Mouse (Mus musculus) thymus, postnatal 25 days (tissue): ENCODE data around the gene Pcdh8.

Experiments used
- DNase-seq: peaks from one replicate; pipeline ENCODE4 v3.0.0; 2022

Gene Pcdh8

DNA sequence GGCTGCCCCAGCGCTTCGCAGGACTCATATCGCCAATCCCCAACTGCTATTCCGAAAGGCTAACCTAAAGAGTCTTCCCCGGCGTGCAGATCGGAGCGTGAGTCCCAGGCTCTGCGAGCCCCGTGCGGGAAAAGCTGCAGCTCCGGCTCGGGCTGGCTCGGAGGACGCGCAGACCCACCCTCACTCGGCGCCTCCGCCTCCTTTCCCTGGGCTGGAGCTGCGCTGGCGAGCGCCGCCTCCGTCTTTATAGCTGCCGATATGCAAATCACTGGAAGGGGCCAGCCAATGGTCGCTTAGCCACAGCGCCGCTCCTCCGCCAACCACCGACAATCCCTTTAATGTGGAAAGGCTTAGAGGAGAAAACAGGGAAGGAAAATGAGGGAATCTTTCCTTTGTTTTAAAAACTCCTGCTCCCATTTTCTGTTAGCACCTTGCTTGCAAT lies at the start of gene Pcdh8:
TSS of gene Pcdh8 (minus strand) at position 219 of the 442 bp plus-strand sequence.
- peak; percentile 50 for DNase-seq

DNA sequence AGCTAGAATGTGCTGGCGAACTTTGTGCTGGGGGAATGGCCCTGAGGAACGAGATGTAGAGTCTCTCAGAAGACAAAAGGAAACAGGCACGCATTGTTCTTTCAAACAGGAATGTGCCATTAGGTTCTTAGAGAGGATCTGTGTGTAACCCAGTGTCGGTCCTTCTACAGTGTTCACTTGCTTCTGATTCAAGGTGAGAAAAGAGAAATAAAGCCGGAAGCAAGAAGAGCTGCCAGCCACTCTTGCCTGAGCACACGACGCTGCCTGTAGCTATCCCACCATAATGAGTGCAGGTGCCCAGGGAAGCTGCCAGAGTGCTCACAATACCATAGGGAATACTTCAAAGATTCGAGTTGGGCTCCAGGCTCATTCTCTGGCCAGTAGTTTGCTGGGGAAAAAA lies 43.6 kb upstream of the Pcdh8 start:
- DNase-seq = no peak

DNA sequence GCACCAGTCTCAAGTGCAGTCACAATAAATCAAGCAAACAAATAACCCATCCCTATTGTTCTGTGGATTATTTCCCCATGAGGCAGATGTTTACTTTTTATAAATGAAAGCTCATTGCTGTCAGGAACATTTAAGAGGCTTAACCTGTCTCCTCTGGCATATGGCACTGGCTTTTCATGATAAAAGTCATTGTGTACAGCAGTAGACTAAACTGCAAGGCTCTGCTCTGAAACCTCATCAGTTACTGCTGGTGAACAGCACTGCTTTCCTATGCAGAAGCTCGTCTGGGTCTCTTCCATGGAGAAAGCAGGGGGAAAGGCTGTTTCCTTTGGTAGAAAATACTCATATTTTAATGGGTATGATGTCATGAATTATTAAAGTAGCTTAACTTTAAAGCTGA lies 43.0 kb upstream of the Pcdh8 start:
- no peak for DNase-seq

DNA sequence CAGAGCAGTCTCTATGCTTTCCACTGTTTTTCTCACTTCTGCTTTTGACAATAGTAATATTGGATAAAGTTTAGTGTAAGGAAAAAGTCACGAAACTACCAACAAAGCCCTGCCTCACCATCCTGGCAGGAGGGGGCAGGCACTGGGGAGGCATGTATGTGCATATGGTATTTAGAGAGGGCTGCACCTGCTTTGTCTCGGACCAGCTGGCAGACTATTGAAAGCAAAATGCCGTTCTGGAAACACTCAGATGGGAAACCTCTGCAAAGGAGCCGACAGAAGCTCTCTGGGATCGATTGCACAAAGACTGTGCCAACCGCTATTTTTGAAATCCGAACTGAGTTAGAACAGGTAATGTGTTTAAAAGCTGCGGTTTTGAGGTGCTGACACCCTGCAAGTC lies 22.1 kb upstream of the Pcdh8 start:
- DNase-seq = no peak

DNA sequence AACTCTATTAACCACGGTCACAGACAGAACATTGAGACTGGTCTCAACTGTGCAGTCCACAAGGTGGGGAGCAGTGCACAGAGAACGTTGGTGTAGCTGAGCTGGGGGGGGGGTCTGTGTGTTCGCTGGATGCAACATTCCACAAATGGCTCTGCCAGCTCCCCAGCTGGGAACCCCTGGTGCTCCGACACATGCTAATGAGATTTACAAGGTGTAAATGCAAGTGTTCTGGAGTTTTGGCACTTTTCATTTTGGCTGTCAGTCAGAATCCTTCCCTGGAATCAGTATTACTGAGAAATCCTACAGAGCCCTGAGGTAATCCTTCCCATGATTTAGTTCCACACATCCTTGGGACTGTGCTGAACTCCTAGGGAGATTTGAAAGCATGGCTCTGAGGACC lies 18.4 kb upstream of the Pcdh8 start:
- no peak for DNase-seq

DNA sequence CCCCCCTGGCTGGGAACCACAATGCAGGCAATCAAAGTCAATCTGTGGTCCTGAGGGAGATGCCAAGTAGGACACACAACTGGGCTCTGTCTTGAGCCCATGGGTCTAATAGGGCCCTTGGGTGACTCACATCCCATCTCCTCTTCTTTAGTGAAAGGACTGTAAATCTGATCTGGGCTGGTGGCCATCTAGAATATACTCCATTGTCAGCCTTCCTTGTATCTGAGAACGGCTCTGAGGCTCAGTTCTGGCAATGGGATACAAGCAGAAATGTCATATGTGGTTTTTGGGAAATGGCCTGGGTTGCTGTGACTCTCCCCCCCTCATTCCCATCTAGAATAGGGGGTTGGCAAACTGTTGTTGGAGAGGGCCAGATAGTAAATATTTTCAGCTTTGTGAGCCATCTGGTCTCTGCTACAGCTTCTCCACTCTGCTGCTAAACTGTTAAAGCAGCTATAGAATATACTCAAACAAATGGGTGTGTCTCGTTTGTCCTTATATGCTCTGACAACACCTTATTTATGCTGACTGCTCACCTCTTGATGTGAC lies 17.6 kb upstream of the Pcdh8 start:
- DNase-seq = no peak

DNA sequence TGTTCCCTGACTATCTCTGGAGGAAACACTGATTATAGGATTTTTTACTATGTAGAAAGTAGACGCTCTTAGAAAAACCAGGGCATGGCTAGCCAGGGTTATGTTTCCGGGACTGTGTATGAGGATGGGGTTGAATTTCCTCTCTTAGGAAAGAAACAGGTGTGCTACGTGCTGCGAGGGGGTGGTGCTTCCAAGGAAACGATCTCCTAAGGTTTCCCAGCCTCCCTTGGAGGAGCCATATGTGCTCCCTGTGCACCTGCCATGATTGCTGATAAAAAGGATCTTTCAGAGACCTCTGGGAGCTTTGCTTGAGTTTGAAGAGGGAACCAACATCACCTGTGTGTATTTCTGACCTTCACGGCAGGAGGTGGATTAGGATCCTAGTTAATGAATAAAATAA lies 16.8 kb upstream of the Pcdh8 start:
- no peak for DNase-seq

DNA sequence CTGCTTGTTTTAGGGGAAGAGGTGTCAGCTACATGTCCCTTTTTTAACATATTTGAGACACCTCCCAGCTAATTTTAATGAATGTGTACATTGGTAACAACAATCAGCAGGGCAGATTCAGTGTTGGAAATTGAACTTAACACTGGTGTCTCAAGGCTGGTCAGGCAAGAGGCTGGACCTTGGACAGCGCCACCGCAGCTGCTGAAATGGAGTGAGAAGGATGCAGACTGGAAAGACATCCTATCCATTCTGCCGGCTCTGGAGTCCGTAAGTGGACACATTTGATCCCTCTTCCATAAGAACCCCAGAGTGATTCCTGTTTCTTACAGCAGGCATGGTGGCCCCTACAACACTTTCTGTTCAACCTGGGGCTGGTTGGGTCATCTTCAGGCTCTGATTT lies 14.3 kb upstream of the Pcdh8 start:
- DNase-seq = no peak

DNA sequence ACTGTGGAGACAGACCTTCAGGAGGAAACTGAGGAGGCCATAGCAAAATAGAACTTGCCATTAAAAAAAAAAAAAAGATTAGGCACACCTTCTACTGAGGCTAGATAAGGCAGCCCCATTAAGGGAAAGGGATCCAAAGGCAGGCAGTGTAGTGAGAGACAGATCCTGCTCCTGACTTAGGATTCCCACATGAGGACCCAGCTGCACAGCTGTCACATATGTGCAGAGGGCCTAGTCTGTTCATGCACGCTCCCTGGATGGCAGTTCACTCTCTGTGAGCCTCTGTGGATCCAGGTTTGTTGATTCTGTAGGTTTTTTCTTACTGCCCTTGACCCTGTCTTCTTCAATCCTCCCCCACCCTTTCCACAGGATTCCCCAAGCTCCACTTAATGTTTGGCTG lies 9.8 kb upstream of the Pcdh8 start:
- no peak for DNase-seq

DNA sequence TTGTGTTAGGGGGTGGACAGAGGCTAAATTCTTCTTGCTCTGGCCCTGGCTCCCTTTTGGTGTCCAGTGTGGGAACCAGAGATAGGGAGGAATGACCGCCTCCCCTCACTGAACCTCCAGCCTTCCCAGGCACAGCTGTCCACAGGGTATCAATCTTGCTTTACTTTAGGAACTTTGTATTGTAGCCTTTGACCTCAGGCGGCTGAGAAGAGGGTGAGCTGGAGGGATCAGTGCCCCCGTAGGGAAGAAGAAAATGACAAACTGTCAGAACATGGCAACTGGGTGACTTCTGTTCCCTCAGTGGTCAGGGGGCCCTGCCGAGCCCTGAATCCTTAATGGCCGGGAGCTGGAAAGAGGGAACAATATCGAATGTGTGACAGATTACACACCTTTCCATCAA lies 9.2 kb upstream of the Pcdh8 start:
- no peak for DNase-seq

DNA sequence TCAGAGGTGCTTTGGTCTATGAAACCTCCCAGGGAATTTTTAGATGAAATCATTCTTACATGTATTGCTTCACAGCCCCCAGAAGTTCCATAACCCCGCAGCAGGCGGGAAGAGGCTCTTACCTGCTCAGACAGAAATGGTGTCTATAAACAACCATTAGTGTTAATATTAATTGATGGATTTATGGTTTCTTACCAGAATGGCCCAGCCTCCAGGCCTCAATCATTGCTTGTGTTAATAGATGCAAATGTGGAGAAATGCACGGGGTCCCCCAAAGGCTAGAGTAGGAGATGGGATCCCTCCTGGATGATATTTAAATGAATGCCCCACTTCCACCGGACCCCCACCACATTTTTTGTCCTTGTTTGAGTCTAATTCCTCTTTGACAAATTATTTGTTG lies 8.7 kb upstream of the Pcdh8 start:
- DNase-seq = no peak

DNA sequence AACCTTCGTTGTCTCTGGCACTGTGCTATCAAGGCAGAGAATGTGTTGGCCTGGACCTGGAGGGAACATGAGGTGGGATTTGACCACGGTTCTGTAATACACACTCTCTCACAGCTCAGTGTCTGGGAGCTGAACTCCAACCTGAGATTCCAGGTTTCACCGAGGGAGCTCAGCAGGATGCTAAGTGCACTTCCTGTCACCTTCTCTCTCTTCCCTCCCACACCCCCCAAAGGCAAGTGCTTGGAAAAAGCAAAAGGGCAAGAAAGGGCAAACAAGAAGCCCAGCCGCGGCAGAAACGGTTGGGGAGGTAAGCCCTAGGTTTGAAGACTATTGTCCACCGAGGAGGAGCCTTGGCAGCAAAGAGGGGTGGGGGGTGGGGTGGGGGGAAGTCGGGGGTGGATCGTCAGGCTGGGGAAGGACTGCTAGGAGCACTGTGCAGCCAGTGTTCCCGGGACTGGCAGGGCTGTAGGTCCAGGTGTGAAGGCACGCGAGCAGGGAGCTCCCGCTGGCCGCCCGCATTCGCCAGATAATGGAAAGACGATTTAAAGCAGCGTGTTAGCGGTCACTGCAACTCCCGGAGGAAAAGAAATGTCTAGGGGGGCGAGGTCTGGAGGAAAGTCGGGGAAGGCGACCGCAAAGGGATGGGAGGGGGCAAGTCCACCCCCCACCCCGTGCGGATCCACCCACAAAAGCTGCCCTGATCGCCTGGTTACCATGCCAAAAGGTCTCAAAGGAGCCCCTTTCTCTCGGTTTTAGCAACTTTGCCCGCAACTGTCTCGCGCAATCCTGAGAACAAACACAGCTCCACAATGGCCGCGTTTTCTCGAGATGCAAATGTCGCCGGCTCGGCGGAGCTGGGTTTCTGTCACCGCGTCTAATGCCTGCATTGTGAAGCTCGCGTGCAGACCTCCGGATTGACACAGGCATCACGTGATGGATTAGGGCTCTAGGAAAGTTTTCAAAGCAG lies 2.6 kb upstream of the Pcdh8 start:
- no peak for DNase-seq

DNA sequence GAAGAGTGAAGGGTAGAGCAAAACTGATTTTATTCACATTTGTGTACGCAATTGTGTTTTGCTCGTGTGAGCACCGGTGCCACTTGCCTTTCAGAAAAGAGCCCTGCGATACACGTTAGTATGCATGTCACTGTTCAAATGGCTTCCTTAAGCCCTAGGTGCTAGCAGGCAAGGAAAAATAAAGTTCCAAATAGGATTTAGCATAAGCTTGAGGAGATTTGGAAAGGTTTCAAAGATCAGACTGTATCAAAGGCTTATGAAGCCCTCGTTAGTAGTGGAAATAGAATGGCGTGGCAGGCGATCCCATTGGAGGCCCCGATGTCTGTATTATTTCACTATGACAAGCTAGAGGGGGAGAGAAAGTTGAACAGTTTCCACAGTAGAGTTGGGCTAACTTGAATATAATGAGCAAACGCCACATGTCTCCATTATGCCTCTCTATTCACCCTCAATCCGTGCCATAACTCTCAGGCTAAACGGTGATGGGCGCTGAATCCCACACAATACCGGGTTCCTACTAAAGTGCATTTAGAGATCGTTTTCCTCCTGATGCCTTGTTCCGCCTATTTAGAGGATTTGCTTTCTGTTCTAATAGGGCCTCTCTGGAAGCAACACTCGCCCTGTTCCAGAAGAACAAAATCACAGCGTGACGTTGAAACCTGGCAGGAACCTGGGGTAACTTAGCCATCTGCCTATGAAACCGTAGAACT lies 845 bp upstream of the Pcdh8 start:
- DNase-seq = no peak

DNA sequence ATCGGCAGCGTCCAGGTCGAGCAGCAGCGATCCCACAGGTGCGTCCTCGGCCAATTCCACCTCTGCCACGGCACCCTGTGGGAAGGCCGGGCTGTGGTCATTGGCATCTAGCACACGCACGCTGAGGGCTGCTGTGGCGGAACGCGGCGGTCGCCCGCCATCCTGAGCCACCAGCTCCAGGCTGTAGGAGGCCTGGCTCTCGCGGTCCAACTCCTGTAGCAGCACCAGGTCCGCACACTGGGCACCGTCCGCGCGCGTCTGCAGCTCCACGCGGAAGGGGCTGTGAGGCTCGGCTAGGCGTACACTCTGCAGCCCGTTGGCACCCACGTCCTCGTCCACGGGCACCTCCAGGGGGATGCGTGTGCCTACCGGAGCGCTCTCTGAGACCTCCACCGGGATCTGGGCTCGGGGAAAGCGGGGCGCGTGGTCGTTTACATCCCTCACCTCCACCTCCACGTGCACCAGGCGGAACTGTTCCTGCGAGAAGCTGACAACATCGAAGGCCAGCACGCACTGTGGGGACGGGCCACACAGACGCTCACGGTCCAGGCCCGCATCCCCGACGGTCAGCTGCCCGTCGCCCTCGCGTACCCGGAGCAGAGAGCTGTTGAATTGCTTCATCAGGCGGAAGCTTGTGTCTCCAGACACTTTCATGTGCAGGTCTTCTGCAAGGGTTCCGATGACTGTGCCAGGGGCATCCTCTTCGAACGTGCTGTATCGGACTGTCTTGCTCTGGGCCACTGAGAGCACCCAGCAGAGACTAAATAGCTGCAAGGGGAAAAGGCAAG lies 612 bp downstream of the Pcdh8 start:
- DNase-seq = no peak

DNA sequence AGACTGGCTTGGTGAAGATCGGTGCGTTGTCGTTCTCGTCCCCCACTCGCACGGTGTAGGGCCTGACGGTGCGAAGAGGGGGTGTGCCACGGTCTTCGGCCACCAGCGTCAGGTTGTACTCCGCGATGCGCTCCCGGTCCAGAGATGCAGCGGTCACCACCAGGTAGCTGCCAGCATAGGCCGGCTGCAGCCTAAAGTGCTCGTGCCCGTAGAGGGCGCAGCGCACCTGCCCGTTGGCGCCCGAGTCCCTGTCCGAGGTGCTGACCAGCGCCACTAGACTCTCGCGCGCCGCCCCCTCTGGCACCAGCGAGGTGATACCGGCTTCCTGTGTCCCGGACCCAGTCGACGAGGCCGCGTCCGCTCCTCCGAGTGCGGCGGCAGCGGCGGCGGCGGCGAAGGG lies 1.5 kb downstream of the Pcdh8 start:
- DNase-seq = peak; percentile 48

DNA sequence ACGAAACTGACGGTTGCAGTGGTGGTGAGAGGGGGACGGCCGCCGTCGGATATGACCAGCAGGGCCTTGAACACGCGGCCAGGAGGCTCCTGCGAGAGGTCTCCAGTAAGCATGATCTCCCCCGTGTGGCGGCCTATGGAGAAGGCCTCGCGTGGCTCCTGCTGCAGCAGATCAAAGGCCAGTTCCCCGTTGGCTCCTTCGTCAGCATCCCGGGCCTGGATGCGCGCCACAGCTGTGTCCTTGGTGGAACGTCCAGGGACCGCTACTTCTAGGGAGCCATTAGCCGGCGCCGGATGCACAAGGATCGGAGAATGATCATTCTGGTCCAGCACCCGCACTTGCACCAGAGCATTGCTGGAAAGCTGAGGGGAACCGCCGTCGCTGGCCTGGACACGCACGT lies 2.1 kb downstream of the Pcdh8 start:
- peak; percentile 1 for DNase-seq

DNA sequence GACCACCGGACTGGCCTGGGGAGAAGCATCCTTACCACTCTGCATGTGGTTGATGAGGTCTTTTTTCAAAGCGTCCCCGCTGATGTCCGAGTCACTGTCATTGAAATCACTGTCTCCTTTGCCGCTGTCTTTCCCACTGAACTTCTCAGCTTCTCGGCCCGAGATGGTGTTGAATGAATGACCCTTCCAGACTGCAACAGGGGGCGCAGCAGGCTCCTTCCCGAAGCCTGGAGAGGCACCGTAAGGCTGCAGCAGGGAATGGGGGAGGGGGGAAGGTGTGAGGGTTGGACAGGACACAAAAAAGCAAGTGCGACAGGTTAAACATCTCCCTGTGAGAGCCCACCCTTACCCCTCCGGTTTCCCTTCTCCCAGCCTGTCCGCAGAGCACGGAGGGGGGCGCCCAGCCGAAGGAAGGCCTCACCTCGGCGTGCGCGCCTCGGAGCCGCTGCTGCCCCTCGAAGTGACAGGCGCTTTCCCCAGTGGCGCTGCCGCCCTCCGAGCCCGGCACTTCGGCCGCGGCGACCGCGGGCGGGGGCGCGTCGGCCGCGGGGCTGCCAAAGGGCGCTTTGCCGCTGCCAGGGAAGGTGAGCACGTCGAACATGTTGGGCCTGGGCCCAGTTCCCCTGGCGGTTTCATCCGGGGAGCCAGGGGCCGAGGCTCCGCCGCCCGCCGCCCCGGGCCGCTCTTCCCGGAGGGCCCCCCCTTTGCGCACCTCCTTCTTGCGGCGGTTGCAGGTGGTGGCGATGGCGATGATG lies 2.9 kb downstream of the Pcdh8 start:
- DNase-seq = no peak

DNA sequence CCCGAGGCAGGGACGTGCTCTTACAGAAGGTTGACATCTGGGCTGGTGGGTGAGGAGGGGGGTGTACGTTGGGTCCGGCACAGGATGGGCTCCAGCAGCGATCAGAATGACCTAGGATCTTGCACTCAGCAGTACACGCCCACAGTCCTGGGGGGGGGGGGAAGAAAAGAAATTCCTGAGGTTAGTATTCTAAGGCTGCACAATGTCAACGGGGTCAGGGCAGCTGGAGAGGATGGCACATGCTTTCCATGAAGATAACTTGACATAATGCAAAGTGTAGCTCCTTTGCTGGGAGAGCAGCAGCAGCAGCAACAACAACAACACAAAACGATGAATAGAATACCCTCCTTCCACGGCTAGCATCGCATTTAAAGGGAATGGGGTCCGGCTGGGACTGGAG lies 3.5 kb downstream of the Pcdh8 start:
- no peak for DNase-seq

DNA sequence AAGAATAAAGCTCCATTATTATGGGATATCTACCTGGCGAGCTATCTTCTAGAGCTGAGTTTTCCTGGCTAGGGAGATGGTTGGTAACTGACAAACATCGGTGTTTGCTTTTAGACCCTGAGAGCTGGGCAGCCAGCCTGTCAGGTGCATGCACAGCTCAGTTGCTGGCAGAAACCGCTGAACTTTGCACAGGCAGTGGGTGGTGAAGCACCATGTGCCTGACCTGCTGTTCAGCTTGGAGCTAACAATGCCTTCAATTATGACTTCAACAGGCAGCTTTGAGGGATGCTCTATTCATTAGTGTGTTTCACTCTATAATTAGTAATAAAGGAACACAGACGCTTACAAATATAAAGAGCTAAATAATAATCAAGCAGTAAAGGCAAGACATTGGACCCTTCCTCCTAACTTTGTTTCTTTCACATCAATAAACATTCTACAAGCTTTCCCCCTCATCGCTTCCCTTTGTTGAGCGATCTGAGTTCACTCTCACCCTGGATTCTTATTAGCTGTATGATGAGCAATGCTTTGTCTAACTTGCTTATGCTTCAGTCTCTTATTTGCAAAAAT lies 5.8 kb downstream of the Pcdh8 start:
- DNase-seq = no peak

DNA sequence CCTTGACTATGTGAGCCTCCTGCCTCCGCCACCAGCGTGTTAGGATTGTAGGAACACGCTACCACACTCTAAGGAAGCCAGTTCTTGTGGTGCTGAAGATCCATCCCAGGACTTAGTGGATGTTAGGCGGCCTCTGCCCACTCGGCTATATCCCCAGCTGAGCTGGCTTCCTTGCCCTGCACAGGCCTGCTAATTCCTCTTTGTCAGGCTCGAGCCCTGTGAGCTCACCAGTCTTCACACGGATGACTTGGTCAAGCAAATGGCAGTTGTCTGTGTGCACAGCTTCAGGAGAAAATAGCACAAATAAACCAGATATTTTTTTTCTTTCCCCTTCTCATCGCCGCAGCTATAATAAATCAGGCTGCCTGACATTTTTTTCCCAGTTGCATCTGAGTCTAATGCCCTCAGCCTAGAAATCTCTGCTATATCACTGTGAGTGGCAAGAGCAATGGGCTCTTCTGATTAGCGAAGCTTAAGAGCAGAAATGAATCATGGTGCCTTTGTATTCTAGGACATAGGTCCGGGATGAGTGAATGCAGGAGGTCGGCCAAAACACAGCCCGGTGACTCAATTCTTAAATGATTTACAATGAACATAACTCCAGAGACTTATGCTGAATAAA lies 16.4 kb downstream of the Pcdh8 start:
- DNase-seq = no peak

DNA sequence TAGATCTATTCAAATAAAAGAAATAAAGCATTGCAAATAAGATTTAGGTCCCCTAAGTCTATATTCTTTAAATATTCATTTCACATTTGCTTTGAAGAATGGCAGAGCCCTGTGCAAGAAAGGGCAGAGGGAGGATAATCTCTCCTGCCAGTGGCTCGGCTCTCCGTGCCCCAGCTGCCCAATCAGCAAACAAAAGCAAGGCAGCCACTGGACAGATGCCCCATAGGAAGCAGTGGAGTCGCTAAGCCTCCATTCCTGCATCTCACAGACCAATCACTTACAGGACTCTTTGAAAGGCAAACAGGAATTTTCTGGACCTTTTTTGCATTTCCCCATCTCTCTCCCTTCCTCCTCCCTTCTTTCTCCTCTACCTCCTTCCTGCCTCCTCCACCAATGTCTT lies 17.0 kb downstream of the Pcdh8 start:
- no peak for DNase-seq

DNA sequence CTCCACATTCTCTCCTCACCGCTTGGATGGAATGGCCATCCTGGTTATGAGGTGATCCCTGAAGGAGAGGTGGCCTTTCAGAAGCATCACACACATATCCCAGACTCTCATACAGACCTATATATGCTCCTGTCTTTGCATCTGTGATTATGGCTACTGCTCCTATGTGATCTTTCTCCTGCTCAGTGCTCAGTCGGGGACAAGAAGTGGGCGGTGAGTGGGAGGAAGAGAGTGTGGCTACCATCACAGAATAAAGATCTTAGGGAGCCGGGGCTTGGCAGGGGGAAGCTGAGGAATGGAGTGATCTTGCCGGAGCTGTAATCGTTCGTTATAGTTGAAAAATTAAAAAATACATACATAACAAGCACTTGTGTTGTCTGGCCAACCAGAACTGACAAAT lies 17.4 kb downstream of the Pcdh8 start:
- no peak for DNase-seq
